Mouse (Mus musculus) spleen, embryonic (tissue): ENCODE results near the gene Nek10.
"Not testable (repeated sequence)": the region's sequence is repeated elsewhere in the genome, so short reads cannot be mapped to it uniquely, and the experiment has no call there.

Source experiments
- CTCF ChIA-PET: fragments of 350-600 bp; sonication (Branson Sonifier 250); formaldehyde crosslinking; loops from one replicate; lab custom pipeline; 2022; lab: Charles Lee

Gene Nek10

GRCm38 (mm10) chr14:14803115-14803514 is at the start of gene Nek10:
Gene Nek10 (plus strand): TSS chr14:14803415.
- CTCF ChIA-PET, result not testable (repeated sequence)

GRCm38 (mm10) chr14:14781169-14781568 is 22.0 kb upstream of the Nek10 start:
- CTCF ChIA-PET, result interaction anchor here (0.6 kb wide), 1 partner anchor 67 kb away, joined by 3 read pairs; no protein-coding TSS in a partner anchor

- CTCF ChIA-PET, result no interaction called here
Observed at GRCm38 (mm10) chr14:14784223-14784622, 19.0 kb upstream of the Nek10 start.

GRCm38 (mm10) chr14:14786979-14787378 is 16.2 kb upstream of the Nek10 start:
- CTCF ChIA-PET, result no interaction called here

- CTCF ChIA-PET, result no interaction called here
Observed at GRCm38 (mm10) chr14:14789840-14790470, 13.3 kb upstream of the Nek10 start.

GRCm38 (mm10) chr14:14799861-14800260 is 3.4 kb upstream of the Nek10 start:
- CTCF ChIA-PET, result no interaction called here

GRCm38 (mm10) chr14:14800332-14800731 is 2.9 kb upstream of the Nek10 start:
- CTCF ChIA-PET, result no interaction called here

- CTCF ChIA-PET, result no interaction called here
Observed at GRCm38 (mm10) chr14:14800810-14801209, 2.4 kb upstream of the Nek10 start.

GRCm38 (mm10) chr14:14803921-14804517 is 804 bp downstream of the Nek10 start:
- CTCF ChIA-PET, result no interaction called here

- CTCF ChIA-PET, result no interaction called here
Observed at GRCm38 (mm10) chr14:14804518-14805212, 1.4 kb downstream of the Nek10 start.

GRCm38 (mm10) chr14:14832520-14833240 is 29.5 kb downstream of the Nek10 start:
- CTCF ChIA-PET, result no interaction called here

GRCm38 (mm10) chr14:14833498-14833897 is 30.3 kb downstream of the Nek10 start:
- CTCF ChIA-PET, result no interaction called here

GRCm38 (mm10) chr14:14834266-14834665 is 31.1 kb downstream of the Nek10 start:
- CTCF ChIA-PET, result no interaction called here

- CTCF ChIA-PET, result no interaction called here
Observed at GRCm38 (mm10) chr14:14837627-14838026, 34.4 kb downstream of the Nek10 start.

- CTCF ChIA-PET, result no interaction called here
Observed at GRCm38 (mm10) chr14:14838109-14838508, 34.9 kb downstream of the Nek10 start.

- CTCF ChIA-PET, result no interaction called here
Observed at GRCm38 (mm10) chr14:14842734-14843530, 39.7 kb downstream of the Nek10 start.

GRCm38 (mm10) chr14:14852838-14853237 is 49.6 kb downstream of the Nek10 start:
- CTCF ChIA-PET, result interaction anchor here (0.6 kb wide), 1 partner anchor 1129 kb away, joined by 5 read pairs; no protein-coding TSS in a partner anchor

- CTCF ChIA-PET, result no interaction called here
Observed at GRCm38 (mm10) chr14:14860331-14860730, 57.1 kb downstream of the Nek10 start.

GRCm38 (mm10) chr14:14863690-14864356 is 60.6 kb downstream of the Nek10 start:
- CTCF ChIA-PET, result interaction anchor here (0.6 to 1.4 kb wide), 5 partner anchors 41 to 1265 kb away, joined by 3 to 7 read pairs (median 4); no protein-coding TSS in a partner anchor

- CTCF ChIA-PET, result no interaction called here
Observed at GRCm38 (mm10) chr14:14869239-14869638, 66.0 kb downstream of the Nek10 start.

GRCm38 (mm10) chr14:14870059-14870458 is 66.8 kb downstream of the Nek10 start:
- CTCF ChIA-PET, result no interaction called here
